Mouse (Mus musculus): ENCODE results near the gene Tet2. TPM values are rescaled to one million over a fixed set of nuclear protein-coding genes. Genes with fewer than 3 reads are reported as not detected.

Tet2 gene
- total RNA-seq, 2 experiments from 2014 or later = 3.0 to 11.3 TPM

DNA sequence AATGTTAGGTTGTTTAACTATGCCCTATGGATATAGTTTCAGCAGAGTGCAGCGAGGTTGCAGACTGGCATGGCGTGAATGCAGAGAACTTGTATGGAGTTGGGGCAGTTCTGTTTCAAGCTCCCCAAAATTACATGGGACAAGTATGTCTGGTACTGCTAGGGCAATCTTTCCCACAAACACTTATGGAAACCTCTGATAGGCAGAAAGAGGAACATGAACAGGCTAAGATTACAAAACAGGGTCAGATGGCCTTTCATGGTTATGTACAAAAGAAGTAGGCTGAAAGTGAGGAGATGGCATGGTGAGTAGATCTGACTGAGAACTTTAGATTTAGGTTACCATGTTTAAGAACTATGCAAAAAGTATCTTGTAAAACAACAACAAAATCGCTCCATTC, 81.7 kb downstream of the Tet2 start:
- no peak for ATAC-seq (replicated peaks; ENCODE audit: low FRiP score, poor library complexity, severe bottlenecking)

DNA sequence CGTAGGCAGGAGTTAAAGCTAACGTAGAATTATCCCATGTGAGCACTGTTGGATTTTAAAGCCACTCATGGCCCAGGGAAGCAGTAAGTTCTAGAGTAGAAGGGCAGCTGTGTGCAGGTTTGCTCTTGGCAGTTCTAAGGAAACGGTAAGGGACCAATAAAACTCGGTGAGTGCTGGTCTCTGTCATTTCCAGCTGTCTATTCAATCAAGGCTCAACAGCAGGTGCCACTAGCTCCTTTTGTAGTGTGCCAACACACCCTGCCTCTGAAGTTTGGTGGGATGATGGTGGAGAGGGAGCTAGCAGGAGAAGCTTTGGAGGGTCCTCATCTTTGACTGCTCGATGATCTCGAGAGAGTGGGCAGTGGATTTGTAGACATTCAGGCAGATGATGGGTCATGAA, 82.5 kb downstream of the Tet2 start:
- no peak for ATAC-seq (replicated peaks; ENCODE audit: low FRiP score, poor library complexity, severe bottlenecking)

DNA sequence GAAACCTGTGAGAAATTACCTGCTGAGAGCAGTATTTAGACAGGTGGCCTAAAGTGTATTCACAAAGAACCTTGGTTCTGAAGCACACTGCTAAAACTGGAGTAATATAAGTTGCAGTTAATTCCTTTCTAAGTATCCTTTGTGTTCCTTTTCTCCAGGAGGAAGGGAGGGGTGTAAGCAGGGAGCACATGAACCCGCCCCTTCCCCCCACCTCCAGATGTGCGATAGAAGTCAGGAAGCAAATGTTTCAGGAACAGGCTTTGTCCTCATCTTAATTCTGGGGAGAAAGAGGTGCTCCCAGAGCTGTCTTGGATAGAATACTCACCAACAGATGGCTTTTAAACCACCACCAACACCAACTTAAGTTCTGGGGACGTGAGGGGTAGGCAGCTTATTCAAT, 82.9 kb downstream of the Tet2 start:
- ATAC-seq (replicated peaks; ENCODE audit: low FRiP score, poor library complexity, severe bottlenecking) = no peak

DNA sequence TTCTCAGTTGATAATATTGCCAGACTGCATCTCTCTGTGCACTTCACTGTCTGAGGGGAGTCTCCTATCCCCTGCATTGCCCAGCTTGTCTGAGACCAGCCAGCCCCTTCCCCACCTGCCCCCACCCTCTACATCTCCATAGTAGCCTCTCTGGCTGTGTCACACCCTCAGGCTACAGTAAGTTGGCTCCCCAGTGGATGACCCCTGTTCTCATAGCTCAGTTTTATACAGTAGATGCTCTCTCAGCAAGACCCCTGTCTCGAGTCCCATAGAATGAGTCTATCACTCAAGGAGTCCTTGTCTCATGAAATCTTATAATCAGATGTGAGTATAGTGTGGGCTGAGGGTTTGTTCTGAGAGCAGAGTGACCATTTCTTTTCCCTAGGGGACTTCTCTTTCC, 85.8 kb downstream of the Tet2 start:
- no peak for ATAC-seq (replicated peaks; ENCODE audit: low FRiP score, poor library complexity, severe bottlenecking)

DNA sequence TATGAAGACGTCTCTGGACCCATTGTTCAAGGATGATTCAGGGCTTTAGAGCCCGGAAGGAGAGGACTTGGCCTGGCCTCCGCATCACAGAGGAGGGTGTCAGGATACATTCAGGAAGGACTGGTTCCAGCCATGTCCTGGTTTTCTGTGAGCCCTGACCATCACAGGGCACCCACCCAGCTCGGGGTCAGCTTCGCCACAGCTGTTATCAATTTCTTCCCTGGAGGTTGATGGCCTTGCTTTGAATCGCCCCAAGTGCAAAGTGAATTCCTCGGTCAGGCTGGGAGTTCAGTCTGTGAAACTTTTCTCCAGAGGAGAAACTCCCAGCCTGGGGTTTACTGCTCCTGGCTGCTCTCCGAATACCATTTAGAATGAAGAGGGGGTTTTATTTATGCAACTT, 91.0 kb downstream of the Tet2 start:
- ATAC-seq (replicated peaks; ENCODE audit: low FRiP score, poor library complexity, severe bottlenecking) = no peak

DNA sequence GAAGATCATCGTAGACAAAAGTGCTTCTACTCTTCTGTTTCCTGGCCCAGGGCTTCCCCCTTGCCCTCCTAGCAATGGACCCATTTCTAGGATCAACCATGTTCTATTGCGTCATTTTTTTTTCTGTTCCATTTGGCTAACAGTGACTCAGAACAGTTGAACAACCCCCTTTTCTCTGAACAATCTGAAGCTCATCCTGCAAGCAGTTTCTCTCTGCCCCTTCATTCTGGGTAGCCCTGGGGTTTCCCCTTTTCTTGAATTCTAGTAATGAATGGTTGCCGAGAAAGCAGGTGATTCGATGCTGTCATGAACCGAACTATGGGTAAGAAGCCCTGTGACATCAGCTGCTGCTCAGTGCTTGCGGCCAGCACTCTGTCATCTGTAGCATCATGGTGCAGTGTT, 108.0 kb downstream of the Tet2 start:
- ATAC-seq (replicated peaks; ENCODE audit: low FRiP score, poor library complexity, severe bottlenecking) = no peak

DNA sequence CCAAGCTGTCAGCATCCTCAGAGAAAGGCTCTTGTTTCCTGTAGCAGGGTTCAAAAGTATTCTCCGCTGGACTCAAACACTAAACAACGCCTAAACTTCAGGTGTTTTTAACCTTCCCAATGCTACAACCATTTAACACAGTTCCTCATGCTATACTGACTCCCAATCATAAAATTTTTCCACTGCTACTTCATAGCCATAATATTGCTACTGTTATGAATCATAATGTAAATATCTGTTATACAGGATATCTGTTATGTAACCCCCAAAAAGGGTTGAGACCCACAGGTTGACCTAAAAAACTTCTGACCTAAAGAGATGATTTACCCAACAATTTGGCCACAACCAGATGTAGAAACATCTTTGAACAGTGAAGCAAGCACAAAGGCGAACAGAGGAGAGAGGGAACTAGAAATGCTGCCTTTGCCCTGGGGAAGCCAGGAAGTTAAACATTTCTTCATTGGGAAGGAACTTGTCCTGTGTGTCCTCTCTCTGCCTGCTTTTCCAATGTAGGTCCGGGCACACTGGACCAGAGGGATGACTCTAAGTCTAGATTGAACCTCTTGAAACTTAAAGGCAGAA, 108.6 kb downstream of the Tet2 start:
- no peak for ATAC-seq (replicated peaks; ENCODE audit: low FRiP score, poor library complexity, severe bottlenecking)

DNA sequence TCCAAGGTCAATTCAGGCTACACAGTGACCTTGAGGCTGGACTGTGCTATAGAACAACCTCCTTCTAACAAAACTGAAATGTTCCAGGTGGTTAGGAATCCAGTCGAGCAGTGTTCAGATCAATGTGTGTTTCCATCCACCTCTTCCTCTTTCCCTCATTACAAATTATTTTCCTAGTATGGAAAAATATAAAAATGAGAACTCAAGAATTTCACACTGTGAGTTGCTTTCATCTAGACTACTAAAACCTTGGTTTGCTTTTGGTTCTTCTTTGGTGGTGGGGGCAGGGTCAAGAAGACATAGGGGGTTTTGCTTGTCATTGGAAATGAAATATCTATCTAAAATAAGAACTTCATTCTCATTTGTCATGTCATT, 109.2 kb downstream of the Tet2 start:
- no peak for ATAC-seq (replicated peaks; ENCODE audit: low FRiP score, poor library complexity, severe bottlenecking)

DNA sequence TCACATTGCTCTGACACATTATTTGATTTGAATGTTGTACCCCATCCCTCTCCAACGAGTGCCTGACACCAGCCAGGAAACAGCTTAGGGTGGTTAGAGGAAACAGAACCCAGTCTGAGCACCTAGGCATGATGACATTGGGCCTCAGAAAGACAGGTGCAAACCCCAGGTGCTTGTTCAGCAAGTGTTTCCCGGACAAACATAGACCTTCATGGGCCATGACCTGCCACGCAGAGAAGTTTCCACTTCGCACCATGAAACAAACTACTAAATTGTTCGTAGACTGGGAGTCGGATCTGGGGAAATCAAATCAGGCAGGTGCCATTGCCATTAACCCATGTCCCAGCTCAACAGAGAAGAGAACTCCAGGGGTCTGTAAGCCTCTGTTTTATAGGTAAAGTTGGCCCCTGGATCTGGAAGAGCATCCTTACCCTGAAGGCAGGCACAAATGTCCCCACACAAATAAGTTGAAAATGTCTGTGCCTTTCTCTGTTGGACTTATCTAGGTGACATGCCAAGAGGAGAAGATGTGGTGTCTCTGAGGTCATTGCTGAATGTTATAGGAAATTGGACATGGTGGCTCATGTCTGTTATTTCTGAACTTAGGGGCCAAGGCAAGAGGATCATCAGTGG, 109.7 kb downstream of the Tet2 start:
- no peak for ATAC-seq (replicated peaks; ENCODE audit: low FRiP score, poor library complexity, severe bottlenecking)

DNA sequence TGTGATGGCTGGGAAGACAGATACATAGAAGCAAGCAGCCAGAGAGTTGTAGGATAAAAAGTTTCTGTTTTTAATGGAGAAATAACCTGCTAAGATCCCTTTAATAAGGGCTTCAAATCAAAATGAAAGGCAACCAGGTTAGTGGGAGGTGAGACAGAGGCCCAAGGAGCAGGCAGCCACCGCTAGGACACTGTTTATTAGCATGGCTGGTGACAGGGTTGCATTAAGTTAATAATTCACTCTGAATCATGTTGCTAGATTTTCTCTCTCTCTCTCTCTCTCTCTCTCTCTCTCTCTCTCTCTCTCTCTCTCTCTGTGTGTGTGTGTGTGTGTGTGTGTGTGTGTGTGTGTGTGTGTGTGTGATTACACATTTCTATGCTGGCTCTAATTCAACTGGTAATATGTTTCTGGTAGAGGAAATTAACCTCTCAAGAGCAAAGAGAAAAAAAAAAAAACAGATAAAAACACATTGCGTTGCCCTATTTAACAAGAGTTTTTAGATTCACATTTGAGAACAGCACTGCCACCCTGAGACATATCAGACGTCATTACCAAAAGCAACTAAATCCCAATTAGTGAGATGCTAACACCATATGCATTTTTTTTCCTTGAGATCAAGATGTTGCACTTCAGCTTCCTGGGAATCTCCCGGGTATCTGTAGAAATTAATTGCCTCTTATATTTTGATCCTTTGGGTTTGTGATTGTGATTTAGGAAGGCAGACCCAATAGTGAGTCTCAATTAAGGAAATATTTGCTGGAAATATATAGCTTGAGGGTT, 115.4 kb downstream of the Tet2 start:
- ATAC-seq (replicated peaks; ENCODE audit: low FRiP score, poor library complexity, severe bottlenecking) = no peak

DNA sequence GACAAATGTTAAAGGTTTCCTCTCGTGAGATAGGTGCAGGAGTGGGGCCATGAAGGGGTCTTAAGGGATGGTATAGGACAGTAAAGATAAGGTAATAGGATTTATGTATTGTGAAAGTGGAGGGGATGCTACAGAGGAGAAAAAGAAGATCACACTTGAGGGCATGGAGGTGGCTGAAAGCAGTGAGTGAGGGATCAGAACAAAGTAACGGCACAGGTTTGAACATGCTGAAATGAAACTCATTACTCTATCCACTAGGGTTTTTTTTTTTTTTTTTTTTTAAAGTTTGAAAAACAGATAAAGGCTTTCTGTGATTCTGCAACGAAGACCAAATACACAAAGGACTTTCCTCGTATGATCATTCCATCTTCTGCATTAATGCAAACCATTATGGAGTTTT, 116.9 kb downstream of the Tet2 start:
- no peak for ATAC-seq (replicated peaks; ENCODE audit: low FRiP score, poor library complexity, severe bottlenecking)

DNA sequence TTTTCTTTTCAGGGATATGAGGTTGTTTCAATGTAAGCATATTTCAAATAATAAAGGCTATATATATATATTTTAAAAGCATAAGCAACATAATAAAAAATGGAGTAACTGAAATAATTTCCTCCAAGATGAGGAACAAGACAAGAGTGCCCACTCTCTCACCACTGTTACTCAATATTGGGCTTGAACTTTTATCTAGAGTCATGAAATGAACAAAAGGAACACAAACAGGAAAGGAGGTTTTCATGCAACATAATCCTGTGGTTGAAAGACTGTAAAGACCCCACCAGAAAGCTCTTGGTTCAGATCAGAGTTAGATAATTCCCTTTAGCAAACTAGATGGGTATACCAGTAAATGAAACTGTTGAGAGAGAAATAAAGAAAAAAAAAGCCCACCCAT, 121.9 kb downstream of the Tet2 start:
- ATAC-seq (replicated peaks; ENCODE audit: low FRiP score, poor library complexity, severe bottlenecking) = no peak

DNA sequence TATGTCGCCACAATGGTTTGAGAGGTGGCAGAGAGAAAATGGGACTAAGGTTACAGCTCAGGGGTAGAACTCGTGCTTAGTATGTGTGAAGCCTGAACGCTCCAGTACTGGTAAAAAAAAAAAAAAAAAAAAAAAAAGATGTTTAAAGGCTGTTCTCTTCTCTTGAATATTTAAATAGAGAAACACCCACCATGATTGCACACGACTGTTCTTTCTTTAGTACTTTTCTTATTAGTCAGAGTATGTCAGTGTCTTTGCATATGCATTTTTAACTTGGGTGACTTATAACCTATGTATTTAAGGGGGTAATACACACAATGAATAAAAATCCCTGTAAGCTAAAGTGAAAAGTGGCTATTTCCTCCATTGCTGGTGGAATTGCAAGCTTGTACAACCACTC, 130.2 kb downstream of the Tet2 start:
- ATAC-seq (replicated peaks; ENCODE audit: low FRiP score, poor library complexity, severe bottlenecking) = no peak

Other genes with a start within 250 kb of the Tet2 start
- 8.8 and 15.1 TPM in 2 replicates for gene Ppa2, start 235.0 kb downstream of the Tet2 start, total RNA-seq (2015; ENCODE audit: low replicate concordance)
- gene Ppa2, start 235.0 kb downstream of the Tet2 start, total RNA-seq (2017; ENCODE audit: low replicate concordance) = 27.2 and 30.9 TPM in 2 replicates